Mouse (Mus musculus) myocyte (in vitro differentiated cells): Measurements from ENCODE around the gene Klrb1b. TPM values are rescaled to one million over a fixed set of nuclear protein-coding genes. Genes with fewer than 3 reads are reported as not detected.
"Not testable (repeated sequence)": the region's sequence is repeated elsewhere in the genome, so short reads cannot be mapped to it uniquely, and the experiment has no call there.

Experiments
- H3K27me3 ChIP-seq: one replicate; pipeline ENCODE4 v1.6.1; 2011; ENCODE audit not compliant: control insufficient read depth, insufficient read depth, insufficient read length
- H3K36me3 ChIP-seq: one replicate; pipeline ENCODE4 v1.6.1; 2011; ENCODE audit not compliant: control insufficient read depth, insufficient read depth
- H3K4me2 ChIP-seq: one replicate; pipeline ENCODE4 v1.6.1; 2011; ENCODE audit warnings: low read depth, control low read depth
- H3K4me3 ChIP-seq: one replicate; pipeline ENCODE4 v1.5.1; 2011; ENCODE audit warnings: mild to moderate bottlenecking, control low read depth, moderate library complexity
- H3K79me2 ChIP-seq: one replicate; pipeline ENCODE4 v1.6.1; 2011; ENCODE audit not compliant: control insufficient read depth, insufficient read depth
- H3ac ChIP-seq: one replicate; pipeline ENCODE4 v1.6.1; 2011; ENCODE audit not compliant: control insufficient read depth, insufficient read length
- CEBPB ChIP-seq: IDR thresholded peaks from 2 replicates; pipeline ENCODE4 v1.6.1; 2011; ENCODE audit warnings: mild to moderate bottlenecking, moderate library complexity; ENCODE audit not compliant: poor library complexity, insufficient read depth, severe bottlenecking
- E2F4 ChIP-seq: IDR thresholded peaks from one replicate; pipeline ENCODE4 v1.6.1; 2011; ENCODE audit warnings: mild to moderate bottlenecking, control low read depth, moderate library complexity; ENCODE audit not compliant: insufficient read depth
- MAX ChIP-seq: IDR thresholded peaks from one replicate; pipeline ENCODE4 v1.6.1; 2011; ENCODE audit warnings: low read depth, mild to moderate bottlenecking, control low read depth
- MYOD1 ChIP-seq, 3 experiments: IDR thresholded peaks; one replicate each; pipeline ENCODE4 v1.6.1; 2011; ENCODE audit warnings: control low read depth in 2 of 3, low read depth in 2 of 3, mild to moderate bottlenecking in 2 of 3, moderate library complexity in 1 of 3; ENCODE audit not compliant: insufficient read length in 2 of 3, control insufficient read depth in 1 of 3
- MYOG ChIP-seq, 3 experiments: IDR thresholded peaks; one replicate each; pipeline ENCODE4 v1.6.1; 2011; ENCODE audit warnings: control low read depth in 2 of 3, low read depth in 2 of 3, mild to moderate bottlenecking in 2 of 3; ENCODE audit not compliant: insufficient read length in 2 of 3, control insufficient read depth in 1 of 3, insufficient read depth in 1 of 3
- POLR2A ChIP-seq: IDR thresholded peaks from one replicate; pipeline ENCODE4 v1.6.1; 2011; ENCODE audit warnings: low read depth, mild to moderate bottlenecking, control low read depth, moderate library complexity; ENCODE audit not compliant: insufficient read length
- POLR2AphosphoS2 ChIP-seq: IDR thresholded peaks from one replicate; pipeline ENCODE4 v1.6.1; 2011; ENCODE audit warnings: low read depth, control low read depth; ENCODE audit not compliant: insufficient read length
- REST ChIP-seq: IDR thresholded peaks from one replicate; pipeline ENCODE4 v1.6.1; 2011; ENCODE audit warnings: mild to moderate bottlenecking, control low read depth, moderate library complexity; ENCODE audit not compliant: insufficient read depth, insufficient read length
- SRF ChIP-seq: IDR thresholded peaks from one replicate; pipeline ENCODE4 v1.6.1; 2011; ENCODE audit warnings: low read depth; ENCODE audit not compliant: control insufficient read depth, insufficient read length
- TCF12 ChIP-seq: IDR thresholded peaks from one replicate; pipeline ENCODE4 v1.6.1; 2011; ENCODE audit warnings: mild to moderate bottlenecking, control low read depth; ENCODE audit not compliant: poor library complexity, insufficient read depth, severe bottlenecking
- TCF3 ChIP-seq: IDR thresholded peaks from one replicate; pipeline ENCODE4 v1.6.1; 2011; ENCODE audit warnings: low read depth, control low read depth; ENCODE audit not compliant: insufficient read length
- USF1 ChIP-seq: IDR thresholded peaks from one replicate; pipeline ENCODE4 v1.6.1; 2011; ENCODE audit warnings: low read depth, mild to moderate bottlenecking, control low read depth, moderate library complexity
- polyA plus RNA-seq: library from polyadenylated mRNA; unstranded; fragments of >200 nt; fragmentation: generic; extraction: Trizol; gene quantifications from one replicate; pipeline ENCODE4 v1.2.1, GENCODE M21; 2012; ENCODE audit warnings: missing spikeins

Gene Klrb1b
- polyA plus RNA-seq, 1 experiment = not detected

DNA sequence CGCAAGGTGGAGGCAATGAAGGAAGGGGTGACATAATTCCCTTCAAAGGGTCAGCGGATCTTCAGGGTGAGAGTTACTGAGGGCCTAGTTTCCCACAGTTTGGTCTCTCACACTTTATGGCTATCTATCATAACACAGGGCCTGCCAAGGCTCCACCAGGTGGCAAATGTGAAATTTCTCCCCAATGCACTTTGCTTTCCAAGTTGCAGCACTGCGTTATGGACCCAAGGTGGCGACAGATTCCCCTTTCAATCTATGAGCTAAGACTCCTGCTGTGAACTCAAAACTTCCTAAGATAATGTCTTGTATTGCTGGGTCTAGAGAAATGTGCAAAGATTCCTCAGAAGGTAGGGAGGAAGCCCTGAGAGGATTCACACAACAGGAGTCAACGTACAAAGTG is 17.6 kb downstream of the Klrb1b start:
- TF ChIP-seq USF1 = no peak
- no peak for TF ChIP-seq MYOD1 (IDR thresholded peaks at IDR 0.05; ENCODE audit: control insufficient read depth in 1 of 3, insufficient read length in 2 of 3, low read depth in 2 of 3)
- TF ChIP-seq MAX = no peak
- TF ChIP-seq SRF = no peak
- no peak for TF ChIP-seq POLR2A
- no peak for TF ChIP-seq TCF12
- TF ChIP-seq E2F4 = no peak
- TF ChIP-seq CEBPB = no peak
- no peak for TF ChIP-seq REST
- no peak for TF ChIP-seq TCF3
- no peak for TF ChIP-seq POLR2AphosphoS2
- H3K36me3 ChIP-seq = no peaks in the 10 kb centered on the region
- H3ac ChIP-seq = no peak overlapping the region
- no peak overlapping the region for H3K4me3 ChIP-seq
- H3K4me2 ChIP-seq = no peak overlapping the region
- H3K79me2 ChIP-seq = no peaks in the 10 kb centered on the region
- H3K27me3 ChIP-seq = no peaks in the 10 kb centered on the region

DNA sequence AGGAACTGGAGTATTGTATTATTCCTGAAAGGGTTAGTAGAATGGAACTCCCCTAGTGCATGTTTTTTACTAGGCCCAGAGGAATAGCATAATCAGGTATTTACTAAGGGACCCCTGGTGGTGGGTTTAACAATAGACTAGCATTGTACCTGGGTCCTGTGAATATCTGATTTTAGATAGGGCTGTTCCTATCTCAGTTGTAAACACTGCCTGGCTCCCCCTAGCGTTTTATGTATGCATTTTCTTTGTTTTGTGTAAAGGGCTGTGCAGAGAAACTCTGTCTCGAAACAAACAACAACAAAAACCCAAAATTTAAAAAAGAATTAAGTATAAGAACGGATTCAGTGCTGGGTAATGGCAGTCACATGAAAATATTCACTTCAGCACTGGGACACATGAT is 19.1 kb downstream of the Klrb1b start:
- Histone ChIP-seq H3K36me3 (no peaks in the 10 kb centered on the region), H3ac (no peak overlapping the region), H3K79me2 (no peaks in the 10 kb centered on the region), H3K4me3 (no peak overlapping the region), H3K27me3 (no peaks in the 10 kb centered on the region), H3K4me2 (no peak overlapping the region)
- no peak for TF ChIP-seq POLR2A

DNA sequence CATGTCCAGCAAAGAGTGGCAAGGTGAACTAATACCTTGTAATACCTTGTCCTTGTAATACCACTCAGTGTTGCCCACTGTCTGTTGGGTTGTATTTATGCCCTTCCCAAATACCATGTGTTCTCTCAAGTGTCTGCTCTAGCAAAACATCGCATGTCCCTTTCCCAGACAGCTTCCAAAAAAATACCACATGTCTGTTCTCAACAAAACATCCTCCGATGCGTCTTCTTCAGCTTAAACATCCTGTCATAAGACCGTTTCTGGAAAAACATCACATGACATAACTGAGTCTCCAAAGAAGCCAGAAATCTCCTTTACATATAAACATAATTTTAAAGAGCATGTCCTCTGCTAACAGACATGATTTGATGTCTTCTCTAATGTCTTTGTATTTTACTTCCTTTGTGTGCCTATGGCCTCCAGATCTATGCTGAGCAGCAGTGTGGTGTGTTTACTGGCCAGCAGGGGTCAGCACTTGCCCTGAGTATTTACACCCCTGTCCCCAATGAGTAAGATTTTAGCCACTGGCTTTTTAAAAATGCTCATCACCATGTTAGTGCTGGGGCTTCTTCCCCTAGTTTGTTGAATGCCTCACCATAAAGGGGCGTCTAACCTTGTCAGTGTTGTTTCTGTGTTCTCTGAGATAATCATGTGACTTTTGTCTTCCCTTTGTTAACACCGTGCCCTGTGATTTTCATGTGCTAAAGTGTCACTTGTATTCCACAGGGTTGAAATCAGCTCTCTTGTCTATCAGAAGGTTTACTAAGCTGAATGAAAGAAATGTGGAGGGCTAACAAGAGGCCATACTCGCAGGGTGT is 21.1 kb downstream of the Klrb1b start:
- not testable (repeated sequence) for H3K4me2 ChIP-seq, H3ac ChIP-seq, H3K4me3 ChIP-seq, H3K79me2 ChIP-seq, H3K36me3 ChIP-seq, H3K27me3 ChIP-seq

DNA sequence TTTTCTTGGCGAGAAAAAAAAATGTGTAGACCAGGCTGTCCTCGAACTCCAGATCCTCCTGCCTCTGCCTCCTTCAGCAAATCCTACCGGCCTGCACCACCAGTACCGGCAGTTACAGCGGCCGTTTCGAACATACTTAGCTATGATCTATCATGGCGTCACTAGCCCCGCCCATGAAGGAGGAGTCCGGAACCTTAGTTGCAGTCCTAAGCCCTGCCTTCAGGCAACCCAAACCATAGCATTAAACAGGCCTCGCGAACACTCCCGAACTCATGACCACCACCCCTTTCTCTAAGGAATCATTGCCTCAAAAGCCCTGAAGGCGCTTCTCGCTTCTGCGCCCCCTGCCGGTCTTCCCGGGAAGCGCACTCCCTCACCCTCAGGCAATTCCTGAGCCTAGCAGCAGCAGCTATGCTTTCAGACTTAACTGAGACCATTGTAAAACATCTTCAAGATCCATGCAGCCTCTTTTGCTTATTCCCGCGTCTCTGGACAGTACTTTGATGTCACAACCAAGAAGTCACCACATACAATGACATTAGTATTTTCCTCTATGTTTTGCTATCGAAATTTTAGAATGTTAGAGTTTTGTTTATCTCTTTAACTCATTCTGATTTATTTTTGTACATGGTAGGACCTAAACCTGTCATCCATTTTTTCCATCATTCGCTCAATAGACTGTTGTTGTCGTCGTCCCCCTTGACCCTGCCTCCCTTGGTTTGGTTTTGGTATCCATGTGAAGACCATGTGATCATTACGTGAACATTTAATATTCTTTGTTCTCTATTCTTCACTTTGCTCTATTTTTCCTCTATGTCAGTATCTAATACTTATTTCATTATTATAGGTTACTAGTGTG is 22.9 kb downstream of the Klrb1b start:
- Histone ChIP-seq H3K4me3 (peak overlapping the region; percentile 13), H3K36me3 (no peaks in the 10 kb centered on the region), H3K4me2 (peak overlapping the region; percentile 83), H3ac (no peak overlapping the region), H3K79me2 (no peaks in the 10 kb centered on the region), H3K27me3 (no peaks in the 10 kb centered on the region)
- TF ChIP-seq E2F4 = peak; percentile 9
- TF ChIP-seq SRF = no peak
- no peak for TF ChIP-seq USF1

DNA sequence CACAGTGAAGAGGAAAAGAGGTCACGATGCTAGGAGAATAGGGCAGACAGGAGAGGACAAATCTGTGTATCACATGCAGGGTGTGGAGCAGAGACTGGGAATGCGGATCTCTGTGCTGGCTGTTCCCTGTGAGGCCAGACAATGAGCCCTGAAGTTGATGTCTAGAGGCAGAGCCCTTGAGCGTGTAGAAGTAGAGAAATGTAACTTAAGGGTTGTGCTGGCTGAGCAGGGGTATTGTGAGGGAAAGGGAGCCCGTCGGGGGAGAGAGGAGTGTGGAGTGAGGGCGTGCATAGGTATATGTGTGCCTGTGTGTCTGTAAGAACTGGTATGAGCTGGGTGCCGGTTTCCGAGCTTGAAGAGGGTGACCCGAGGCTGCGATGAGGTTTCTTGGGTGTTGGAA is 23.6 kb downstream of the Klrb1b start:
- peak overlapping the region; percentile 13 for H3K4me3 ChIP-seq
- no peak overlapping the region for H3ac ChIP-seq
- TF ChIP-seq MYOG (IDR thresholded peaks at IDR 0.05; ENCODE audit: control insufficient read depth in 1 of 3, insufficient read depth in 1 of 3, insufficient read length in 2 of 3, low read depth in 2 of 3) (no peak), POLR2A (no peak), MYOD1 (IDR thresholded peaks at IDR 0.05; ENCODE audit: control insufficient read depth in 1 of 3, insufficient read length in 2 of 3, low read depth in 2 of 3) (no peak), USF1 (no peak), REST (no peak)
- no peaks in the 10 kb centered on the region for H3K79me2 ChIP-seq
- H3K27me3 ChIP-seq = no peaks in the 10 kb centered on the region
- H3K4me2 ChIP-seq = peak overlapping the region; percentile 83
- H3K36me3 ChIP-seq = no peaks in the 10 kb centered on the region

DNA sequence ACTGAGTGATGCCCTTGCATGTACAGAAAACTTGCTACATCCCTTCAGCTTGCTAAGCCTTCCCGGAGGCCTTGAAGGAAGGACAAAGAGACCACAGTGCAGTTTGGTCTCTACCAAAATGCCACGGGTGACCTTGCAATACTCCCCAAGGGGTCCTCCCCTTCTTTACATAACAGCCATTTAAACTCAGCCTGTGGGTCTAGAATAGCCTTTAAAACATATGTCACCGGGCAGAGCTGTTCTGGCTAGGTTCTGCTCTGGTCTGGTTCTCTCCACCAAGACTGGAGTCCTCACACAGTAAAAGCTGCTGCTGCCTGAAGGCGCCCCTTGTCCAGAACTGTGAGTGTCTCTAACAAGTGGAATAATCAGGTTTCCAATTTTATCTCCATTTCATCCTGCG is 25.4 kb downstream of the Klrb1b start:
- H3K79me2 ChIP-seq, H3K4me2 ChIP-seq, H3K4me3 ChIP-seq, H3K36me3 ChIP-seq, H3ac ChIP-seq, H3K27me3 ChIP-seq: not testable (repeated sequence)
